In genomic region chr13:27945062-27945461, GRCm38 (mm10) we compare ENCODE assay signal across 10 mouse cellular contexts.
DNase-seq lines count a peak whose midpoint lies in the region; ATAC-seq lines count a peak whose summit lies in the region.
"Had no signal": no experiment of that assay in that cellular context is flagged by ENCODE, and none has a peak within 500 bp of the region (broad histone marks: within the 10 kb centered on the region; RNA-seq: fewer than 3 reads in every experiment).

No protein-coding gene starts in this region.

- no peak overlapping the region for H3K9ac ChIP-seq in hindbrain, embryonic 12.5 days
- H3K9ac ChIP-seq: embryonic facial prominence, embryonic 12.5 days; limb, embryonic 15.5 days had no signal

- H3K4me2 ChIP-seq in hindbrain, embryonic 12.5 days (replicated peaks) = no peak overlapping the region
- H3K4me2 ChIP-seq: embryonic facial prominence, embryonic 12.5 days; limb, embryonic 15.5 days had no signal

- no peaks in the 10 kb centered on the region for H3K27me3 ChIP-seq in hindbrain, embryonic 10.5 days (ENCODE audit: insufficient read depth, poor library complexity, severe bottlenecking)
- no peaks in the 10 kb centered on the region for H3K27me3 ChIP-seq in hindbrain, embryonic 12.5 days
- H3K27me3 ChIP-seq: embryonic facial prominence, embryonic 12.5 days; limb, embryonic 15.5 days had no signal

- WGBS in hindbrain, embryonic 10.5 days = 56% methylated on average over 3 of the region's 3 CpGs
- 50% methylated on average over 3 of the region's 3 CpGs for whole genome bisulfite sequencing in hindbrain, embryonic 12.5 days

- DNase-seq in hindbrain, embryonic 10.5 days (ENCODE audit: low spot score) = peak; percentile 33
- peak; percentile 58 for DNase-seq in adrenal gland, postnatal 14 days
- peak; percentile 33 for DNase-seq in forelimb bud, embryonic 11.5 days (ENCODE audit: low read depth, low spot score)
- DNase-seq in layer of hippocampus, adult 18-20 months (ENCODE audit: low spot score in 2 of 2) = peak; percentile 23 to 64
- DNase-seq in thymus, postnatal 36 days = peak; percentile 46 to 61

- H3K36me3 ChIP-seq in hindbrain, embryonic 10.5 days = no peaks in the 10 kb centered on the region
- no peaks in the 10 kb centered on the region for H3K36me3 ChIP-seq in hindbrain, embryonic 12.5 days
- H3K36me3 ChIP-seq: embryonic facial prominence, embryonic 12.5 days; limb, embryonic 15.5 days had no signal

- no peaks in the 10 kb centered on the region for H3K4me1 ChIP-seq in hindbrain, embryonic 10.5 days (replicated peaks)
- H3K4me1 ChIP-seq in hindbrain, embryonic 12.5 days = no peaks in the 10 kb centered on the region
- H3K4me1 ChIP-seq: embryonic facial prominence, embryonic 12.5 days; limb, embryonic 15.5 days had no signal

- H3K9me3 ChIP-seq in hindbrain, embryonic 10.5 days = no peaks in the 10 kb centered on the region
- H3K9me3 ChIP-seq in hindbrain, embryonic 12.5 days (replicated peaks) = no peaks in the 10 kb centered on the region
- H3K9me3 ChIP-seq: embryonic facial prominence, embryonic 12.5 days; limb, embryonic 15.5 days had no signal

- H3K27ac ChIP-seq in hindbrain, embryonic 10.5 days = no peak overlapping the region
- no peak overlapping the region for H3K27ac ChIP-seq in hindbrain, embryonic 12.5 days
- H3K27ac ChIP-seq: embryonic facial prominence, embryonic 12.5 days; limb, embryonic 15.5 days had no signal

- ATAC-seq in hindbrain, embryonic 12.5 days (ENCODE audit: low FRiP score) = no peak
- peak; percentile 53 for ATAC-seq in CD4-positive, CD25-positive, alpha-beta regulatory T cell, adult 4 months
- ATAC-seq in megakaryocyte, adult 5-6 weeks (ENCODE audit: poor library complexity, severe bottlenecking) = peak; percentile 49; the same call in 1 of the 2 replicates

- no peak overlapping the region for H3K4me3 ChIP-seq in hindbrain, embryonic 10.5 days
- no peak overlapping the region for H3K4me3 ChIP-seq in hindbrain, embryonic 12.5 days
- H3K4me3 ChIP-seq: embryonic facial prominence, embryonic 12.5 days; limb, embryonic 15.5 days had no signal
